Mouse (Mus musculus) embryo, embryonic 10.5 days (tissue): ENCODE data around the gene Gpt2.

ENCODE experiments used
- DNase-seq: peaks from one replicate; pipeline ENCODE4 v3.0.0-alpha.2; 2015; ENCODE audit warnings: low spot score

Gene Gpt2

DNA sequence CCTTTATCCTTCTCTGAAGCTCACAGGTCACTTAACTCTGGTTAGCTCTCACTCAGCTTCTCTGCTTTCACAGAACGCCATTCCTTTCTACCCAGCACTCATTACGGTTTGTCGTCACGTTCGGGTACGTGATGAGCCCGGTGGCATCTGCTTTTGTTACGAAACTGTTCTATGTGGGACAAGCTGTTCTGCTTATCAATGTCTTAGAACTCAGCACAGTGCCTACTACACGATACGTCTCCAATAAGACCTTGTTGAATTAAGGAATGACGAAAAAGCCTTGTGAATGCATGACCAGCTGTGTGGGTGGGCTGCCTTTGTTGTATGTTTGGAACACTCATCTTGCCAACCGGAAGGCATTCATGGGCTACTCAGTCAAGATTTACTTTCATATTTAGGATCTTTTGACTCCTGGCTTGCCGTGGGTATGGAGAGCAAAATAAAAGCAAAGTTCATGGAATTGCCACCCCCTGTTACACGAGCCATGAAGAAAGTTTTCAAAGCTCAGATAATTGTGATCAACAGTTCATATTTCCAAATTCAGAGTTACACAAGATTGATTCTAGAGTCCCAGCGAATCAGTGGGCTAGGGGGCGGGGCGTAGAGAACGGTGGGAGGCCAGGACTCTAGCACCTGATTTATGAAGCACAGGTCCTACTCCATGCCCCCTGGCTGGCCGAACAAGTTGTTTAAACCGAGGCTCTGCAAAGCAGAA lies 4.3 kb upstream of the Gpt2 start:
- no peak for DNase-seq

DNA sequence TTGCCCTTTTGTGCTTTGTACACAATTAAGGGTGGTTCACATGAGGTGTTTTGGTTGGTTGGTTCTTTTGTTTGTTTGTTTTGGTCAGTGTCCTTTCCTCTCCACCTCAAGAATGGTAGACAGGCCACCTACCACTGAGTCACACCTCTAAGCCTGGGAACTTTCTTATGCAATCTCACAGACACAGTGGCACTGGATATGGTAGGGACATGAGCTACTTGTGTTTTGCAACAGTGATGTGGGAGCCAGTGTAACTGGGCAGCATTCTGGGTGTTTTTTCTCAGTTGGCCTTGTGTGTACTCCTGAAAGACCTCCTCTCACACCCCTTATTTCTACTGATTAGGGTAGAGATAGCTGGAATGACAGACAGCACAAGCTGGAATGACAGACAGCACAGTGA lies 3.7 kb upstream of the Gpt2 start:
- DNase-seq: no peak

DNA sequence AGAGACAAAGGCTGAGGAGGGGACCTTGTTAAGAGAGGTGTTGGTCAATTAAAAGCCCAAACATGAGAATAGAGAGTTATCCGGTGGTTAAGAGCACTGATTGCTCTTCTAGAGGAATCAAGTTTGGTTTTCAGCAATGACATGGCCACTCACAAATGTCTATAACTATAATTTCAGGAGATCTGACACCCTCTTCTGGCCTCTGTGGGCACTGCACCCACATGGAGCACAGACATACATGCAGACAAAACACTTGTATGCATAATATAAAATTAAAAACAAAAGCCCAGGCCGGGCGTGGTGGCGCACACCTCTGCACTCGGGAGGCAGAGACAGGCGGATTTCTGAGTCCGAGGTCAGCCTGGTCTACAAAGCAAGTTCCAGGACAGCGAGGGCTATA lies 2.8 kb upstream of the Gpt2 start:
- no peak for DNase-seq

DNA sequence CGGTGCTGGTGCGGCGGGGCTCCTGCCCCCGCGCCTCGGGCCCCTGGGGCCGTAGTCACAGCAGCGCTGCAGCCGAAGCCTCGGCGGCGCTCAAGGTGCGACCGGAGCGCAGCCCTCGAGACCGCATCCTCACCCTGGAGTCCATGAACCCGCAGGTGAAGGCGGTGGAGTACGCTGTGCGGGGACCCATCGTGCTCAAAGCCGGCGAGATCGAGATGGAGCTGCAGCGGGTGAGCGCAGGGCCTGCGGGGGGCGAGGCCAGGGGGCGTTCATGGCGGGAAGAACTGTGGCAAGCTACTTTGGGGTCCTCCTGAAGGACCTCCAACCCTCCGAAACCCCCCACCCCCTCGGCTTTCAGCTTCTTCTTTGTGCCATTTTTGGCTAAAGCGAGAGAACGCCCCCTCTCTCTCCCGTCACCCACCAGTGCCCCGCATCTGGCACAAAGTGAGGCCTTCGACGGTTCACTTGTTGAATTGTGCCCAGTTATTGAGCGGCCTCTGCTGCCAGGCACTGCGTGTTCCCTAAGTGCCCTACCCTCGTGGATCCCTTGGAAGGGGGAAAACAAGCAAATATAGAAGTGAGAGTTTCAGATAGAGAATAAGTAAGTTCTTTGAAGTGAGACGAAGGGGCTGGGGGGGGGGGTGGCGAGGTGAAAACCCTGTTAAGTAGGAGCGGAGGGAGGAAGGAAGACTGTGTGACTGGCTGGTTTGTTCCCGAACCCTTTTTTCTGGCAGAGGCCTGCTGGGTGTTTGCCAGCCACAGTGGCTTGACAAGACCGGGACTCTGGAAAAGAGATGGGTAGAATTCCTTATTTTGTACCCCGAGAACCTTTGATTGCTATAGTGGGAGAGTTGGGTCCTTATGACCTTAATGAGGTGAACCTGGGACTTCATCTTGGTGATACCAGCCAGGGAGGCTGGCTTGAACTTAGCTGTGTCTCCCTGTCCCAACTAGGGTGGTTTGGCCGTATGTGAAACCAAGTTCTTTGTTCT lies 860 bp downstream of the Gpt2 start:
- peak; percentile 48 for DNase-seq

DNA sequence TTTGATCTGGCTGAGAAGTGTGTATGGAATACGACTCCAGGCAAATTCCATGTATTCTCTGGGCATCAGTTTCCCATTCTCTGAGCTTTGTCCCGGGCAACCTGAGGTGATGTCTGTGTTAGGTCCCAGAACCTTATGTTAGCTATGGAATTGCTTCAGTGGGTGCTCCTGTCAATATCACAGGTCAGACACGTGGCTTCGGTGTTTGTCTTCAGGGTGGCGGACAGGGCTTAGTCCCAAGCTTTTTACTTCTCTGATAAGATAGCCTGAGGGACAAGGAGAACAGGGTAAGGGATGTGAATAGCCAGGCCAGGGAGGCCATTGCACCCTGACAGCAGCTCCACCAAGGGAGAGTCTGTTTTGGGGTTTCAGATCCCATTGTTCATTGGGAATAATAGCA lies 3.7 kb downstream of the Gpt2 start:
- DNase-seq: no peak

DNA sequence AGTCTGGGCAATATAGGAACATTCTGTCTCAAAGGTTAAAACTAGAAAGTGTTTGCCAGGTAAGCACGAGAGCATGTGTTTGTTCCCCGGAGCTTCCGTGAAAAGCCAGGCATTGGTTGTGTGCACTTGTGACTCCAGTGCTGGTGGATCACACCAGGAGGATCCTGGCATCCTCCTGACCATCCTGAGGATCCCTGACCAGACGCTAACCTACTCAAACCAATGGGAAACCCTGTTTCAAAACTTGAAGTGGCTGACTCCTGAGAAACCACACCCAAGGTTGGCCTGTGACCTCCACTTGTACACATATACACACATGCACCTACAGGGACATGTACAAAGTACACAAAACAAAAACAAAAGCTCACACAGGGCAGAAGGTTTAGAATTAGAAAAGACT lies 4.4 kb downstream of the Gpt2 start:
- no peak for DNase-seq

DNA sequence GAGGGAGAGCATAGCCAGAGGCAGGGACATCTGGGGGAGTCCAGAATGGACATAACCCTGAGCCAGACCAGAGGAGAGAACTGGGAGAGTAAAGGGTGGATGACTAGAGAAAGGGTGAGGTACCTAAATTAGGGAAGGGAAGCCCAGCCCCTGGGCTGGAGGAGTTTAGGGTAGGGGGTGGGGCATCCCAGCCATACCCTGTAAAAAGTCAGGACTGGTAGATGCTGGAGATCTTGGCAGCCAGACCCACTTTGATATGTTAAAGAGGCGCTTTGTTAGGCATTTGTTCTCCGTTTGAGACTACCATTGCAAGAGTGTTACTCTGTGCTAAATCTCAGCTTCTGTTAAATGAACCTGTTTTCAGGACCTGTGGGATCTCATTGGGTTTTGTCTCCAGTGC lies 6.2 kb downstream of the Gpt2 start:
- DNase-seq: no peak

DNA sequence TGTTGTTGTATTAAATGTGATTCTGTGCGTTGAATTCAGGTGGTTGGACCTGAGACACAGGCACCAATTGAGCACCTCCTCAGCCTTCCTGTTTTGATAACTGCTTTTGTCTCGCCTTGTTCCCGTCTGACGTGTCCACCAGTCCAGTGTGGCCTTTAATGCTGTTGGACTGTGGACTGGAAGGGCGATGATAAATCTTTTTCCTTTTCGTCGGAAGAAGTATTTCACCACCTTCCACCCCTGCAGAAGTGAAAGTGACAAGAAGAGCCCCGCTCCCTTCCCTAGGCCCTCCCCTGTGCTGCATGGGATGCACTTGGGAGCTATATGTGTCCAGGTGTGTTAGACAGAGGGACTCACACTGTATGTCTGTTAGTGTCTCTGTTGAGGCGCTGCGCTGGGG lies 8.1 kb downstream of the Gpt2 start:
- no peak for DNase-seq

DNA sequence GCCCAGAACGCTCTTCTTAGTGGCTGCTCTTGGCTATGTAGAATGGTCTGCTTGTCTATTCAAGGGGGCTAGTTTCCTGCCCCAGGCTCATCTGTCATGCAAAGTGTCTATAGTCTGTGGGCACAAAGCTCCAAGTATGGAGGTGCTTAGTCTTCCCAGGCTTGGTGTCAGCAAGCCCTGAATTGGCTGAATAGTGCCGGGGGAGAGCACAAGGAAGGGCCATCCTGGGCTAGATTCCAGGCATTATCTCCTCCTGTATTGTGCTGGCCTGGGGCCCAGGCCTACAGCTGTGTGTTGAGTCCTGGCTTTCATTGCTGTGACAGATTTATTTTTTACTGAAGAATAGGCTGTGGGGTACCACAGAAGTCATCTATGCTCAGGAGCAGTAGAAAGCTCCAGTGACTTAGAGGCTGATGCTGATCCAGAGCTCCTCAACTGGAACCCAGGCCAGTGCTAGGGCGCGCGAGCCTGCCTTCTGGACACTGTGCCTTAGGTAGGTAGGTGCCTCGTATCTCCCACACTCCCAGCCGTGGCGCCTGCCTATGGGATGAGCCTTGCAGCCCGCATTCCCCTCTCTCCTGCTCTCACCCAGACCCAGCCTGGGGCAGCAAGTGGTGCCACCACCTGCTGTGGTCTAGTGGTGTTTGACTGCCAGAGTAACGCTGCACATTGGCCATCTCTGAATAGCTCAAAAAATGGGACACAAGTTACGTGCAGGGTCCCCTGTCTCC lies 8.7 kb downstream of the Gpt2 start:
- DNase-seq: no peak

DNA sequence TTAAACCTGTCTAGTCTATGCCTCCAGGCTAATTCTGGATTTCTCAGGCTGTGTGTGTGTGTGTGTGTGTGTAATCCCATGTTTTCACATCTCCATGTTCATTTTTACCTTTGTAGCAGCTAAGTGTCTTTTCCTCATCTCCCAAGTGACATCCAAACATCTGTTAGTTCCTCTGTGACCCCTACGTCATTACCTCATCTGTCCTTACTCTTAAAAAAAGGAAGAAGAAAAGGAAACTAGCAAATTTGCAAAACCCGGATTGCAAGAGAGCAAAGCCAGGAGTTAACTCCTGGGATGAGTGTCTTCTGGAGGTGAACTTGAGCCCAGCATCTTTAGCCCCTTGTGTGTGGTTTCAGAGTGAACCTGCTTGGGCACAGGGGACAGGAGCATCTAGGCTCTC lies 10.0 kb downstream of the Gpt2 start:
- DNase-seq: no peak

DNA sequence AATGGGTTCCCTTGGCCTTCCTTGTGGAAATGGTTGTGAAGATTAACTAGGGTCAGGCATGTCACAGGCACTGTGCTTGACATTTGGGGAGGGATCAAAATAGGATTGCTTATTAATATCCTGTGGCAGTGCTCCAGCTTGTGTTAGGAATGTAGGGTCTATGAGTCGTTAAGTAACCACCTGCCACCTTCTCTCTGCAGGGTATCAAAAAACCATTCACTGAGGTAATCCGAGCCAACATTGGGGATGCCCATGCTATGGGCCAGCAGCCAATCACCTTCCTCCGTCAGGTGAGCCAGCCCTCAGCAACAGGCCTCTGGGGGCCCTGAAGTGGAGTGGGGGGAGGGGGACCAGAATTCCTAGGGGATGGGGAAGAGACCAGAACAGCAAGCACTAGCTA lies 10.7 kb downstream of the Gpt2 start:
- DNase-seq: no peak

DNA sequence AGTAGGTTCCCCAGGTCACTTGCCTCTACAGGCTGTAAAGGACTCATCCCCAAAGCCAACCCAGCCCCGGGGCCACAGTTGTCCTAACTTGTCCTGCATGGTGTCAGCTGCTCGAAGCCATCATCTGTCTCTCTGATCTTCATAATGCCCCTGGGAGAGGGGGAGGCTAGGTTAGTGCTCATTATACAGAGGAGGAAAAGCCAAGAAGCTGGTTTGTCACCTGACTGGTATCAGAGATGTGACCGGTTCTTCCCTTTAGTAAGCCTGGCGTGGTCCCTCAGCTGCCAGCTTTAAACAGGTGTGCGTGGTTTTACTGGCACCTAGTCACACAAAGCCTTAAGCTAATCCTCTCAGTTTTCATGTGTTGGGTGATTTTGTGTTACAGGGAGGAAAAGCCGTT lies 12.3 kb downstream of the Gpt2 start:
- no peak for DNase-seq

DNA sequence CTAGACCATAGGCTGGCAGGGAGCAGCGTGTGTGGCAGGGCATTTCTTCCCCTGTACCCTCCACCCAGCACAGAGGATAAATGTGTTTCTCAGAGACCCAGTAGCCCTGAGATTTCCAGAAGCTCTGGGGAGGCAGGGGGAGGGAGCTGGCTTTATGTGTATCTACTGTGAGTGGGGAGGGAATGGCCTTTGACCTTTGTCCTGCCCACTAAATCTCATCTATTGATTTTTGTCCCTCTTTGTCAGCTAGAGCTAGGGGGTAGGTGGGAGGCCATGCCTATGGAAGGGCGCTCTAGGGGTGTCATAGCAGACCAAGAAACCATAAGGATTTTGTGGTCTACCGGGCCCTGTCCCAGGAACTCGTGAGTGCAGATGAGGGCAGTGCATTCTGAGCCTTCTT lies 14.2 kb downstream of the Gpt2 start:
- no peak for DNase-seq

DNA sequence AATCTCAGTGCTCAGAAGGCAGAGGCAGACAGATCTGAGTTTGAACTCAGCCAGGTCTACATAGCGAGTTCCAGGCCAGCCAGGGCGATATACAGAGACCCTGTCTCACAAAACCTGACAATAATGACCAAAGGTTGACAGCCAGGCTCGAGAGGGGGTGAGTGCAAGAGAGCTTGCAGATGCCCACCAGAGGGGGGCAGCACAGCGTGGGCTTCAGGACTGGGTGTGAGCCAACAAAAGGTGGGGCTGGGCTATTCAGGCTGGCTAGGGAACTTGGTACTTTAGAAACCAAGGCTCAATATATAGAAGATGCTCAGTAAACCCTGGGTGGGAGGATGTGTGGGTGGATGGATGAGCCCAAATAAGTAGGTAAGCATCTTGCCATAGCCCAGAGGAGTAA lies 16.3 kb downstream of the Gpt2 start:
- no peak for DNase-seq

DNA sequence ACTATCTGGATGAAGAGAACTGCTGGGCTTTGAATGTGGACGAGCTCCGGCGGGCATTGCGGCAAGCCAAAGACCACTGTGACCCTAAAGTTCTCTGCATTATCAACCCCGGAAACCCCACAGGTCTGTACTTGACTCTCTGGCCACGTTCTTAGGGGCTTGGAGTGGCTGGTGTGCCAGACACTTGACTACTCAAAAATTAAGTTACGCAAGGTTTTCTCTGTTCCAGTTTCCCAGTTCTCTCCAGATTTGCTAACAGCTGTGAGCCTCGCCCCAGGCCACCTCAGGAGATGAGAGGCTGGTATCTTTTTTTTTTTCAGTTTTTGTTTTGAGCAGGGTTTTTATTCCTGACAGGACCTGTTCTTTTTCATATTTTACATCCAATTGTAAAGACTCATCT lies 19.9 kb downstream of the Gpt2 start:
- DNase-seq: no peak

DNA sequence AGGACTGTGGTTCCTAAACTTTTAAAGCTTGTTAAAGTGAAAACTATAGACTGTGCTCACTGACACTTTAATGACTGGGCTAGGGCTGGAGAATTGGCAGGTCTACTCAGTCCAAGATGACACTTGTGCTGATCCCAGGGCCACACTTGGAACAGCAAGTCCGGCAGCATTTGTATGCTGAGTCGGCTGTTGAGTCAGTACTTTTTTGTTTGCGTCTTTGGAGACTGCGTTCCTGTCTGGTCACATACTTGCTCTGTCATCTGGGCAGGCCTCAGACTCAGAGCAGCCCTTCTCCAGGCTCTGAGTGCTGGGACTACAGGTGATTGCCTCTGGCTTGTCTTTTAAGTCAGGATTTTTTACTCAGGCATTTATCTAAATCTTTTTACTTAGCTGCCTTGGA lies 20.9 kb downstream of the Gpt2 start:
- no peak for DNase-seq

DNA sequence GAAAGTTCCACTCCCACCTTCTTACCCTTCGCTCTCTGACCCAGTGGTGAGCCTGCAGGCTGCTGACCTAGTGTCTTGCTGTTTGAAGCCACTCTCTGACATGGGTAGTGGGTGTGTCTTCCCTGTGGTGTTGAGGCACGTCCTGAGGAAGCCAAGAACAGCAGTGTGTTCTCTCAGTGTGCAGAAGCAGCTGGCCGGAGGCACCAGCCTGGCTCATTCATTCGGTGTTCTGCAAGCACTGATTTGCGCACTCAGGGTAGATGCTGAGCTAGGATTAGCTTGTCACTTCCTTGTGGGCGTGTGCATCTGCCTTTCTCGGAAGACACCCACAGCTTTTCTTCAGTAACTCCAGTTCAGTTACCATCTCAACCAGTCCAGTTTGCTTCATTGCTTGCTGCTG lies 23.0 kb downstream of the Gpt2 start:
- no peak for DNase-seq

DNA sequence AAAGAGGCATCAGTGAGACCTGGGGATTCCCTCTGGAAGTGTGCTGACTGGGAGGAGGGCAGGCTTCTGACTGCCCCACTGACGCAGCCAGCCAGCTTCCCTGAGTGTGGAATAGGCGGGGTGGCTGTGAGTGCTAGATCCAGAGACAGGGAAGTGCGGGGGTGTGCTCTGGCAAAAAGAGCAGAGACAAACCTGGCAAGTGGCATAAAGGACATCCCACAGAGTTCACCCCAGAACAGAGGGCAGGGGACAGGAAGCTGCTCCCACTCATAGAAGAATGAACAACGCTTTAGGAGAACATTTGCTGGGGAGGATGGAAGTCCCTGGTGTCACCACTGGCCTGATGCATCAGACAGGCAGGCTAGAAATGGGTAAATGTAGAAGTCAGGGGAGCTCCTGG lies 25.0 kb downstream of the Gpt2 start:
- DNase-seq: no peak

DNA sequence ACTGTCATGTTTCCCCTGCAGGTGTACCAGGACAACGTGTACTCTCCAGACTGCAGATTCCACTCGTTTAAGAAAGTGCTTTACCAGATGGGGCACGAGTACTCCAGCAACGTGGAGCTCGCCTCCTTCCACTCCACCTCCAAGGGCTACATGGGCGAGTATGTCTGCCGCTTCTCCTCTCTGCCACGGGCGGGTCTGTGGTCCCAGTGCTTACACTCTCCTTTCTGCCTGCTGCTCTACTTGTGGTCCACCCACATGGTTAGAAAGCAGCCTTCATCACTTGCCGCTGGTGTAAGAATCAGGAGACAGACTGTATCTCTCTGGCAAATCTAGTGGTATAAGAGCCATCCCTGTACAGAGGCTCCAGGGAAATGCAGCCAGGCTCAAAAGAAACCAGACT lies 25.6 kb downstream of the Gpt2 start:
- no peak for DNase-seq

DNA sequence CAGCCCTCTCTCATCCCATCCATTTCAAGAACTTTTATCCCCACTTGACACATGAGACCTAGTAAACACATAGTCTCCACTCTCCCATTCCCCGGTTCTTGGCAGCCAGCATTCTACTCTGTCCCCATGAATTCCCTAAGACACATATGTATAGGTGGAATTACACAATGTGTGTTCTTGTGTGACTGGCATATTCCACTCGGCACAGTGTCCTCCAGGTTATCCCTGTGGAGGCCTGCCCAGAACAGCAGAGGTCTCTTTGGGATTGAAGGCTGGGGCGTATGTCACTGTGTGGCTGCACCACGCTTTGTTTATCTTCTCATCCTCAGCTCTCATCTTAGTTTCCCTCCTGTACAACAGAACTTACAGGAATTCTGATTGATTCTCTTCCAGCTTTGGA lies 28.2 kb downstream of the Gpt2 start:
- no peak for DNase-seq

DNA sequence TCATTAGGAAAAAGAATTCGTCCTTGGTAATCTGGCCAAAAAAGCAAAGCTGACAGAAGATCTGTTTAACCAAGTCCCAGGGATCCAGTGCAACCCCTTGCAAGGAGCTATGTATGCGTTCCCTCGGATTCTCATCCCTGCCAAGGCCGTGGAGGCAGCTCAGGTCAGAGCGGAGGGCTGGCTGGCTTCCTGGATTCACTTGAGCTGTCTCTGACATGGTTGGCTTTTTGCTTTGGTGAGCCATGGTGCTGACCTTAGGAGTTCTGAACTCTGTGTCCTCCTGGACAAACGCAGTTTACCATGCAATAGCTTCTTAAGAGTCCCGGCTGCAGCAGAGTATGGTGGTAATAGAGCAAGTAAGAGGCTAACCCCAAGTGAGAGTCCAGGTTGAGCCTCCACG lies 29.0 kb downstream of the Gpt2 start:
- no peak for DNase-seq

DNA sequence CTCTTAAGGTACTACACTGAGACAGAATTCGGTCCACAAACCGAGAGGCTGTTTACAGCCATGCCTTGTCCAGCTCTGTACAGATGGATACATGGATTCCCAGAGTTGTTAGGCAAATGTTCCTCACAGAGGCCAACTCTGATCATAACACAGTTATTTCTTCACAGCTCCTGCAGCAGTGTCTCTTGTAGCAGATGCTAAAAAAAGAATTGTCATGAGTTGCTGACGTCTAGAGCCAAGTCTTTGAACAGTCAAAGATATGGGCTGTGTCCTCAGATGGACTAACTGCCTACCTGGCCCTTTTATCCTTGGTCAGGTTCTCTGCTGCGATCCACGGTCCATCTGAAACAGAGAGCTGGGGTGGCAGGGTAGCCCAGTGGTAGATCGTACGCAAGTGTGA lies 31.7 kb downstream of the Gpt2 start:
- no peak for DNase-seq

DNA sequence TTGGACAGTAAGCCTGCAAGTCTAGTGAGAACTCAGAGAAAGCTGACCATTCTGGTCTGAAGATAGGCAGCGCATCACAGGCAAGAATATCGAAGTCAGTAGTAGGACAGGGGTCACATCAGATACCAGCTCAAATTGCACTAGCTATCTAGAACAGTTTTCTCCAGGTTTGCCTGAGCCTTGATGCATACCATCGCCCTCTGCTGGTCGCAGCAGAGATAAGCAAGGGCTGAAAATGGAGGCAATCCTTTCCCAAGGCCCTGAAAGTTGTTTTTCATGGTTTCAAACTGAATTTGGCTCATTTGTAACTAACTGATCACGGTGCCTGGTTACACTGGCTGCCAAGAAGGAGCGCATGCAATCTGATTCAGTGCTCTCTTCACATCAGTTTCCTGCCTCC lies 33.7 kb downstream of the Gpt2 start:
- DNase-seq: peak; percentile 78
